Mouse (Mus musculus) midbrain, embryonic 11.5 days (tissue): ENCODE results near the gene Abi3bp. TPM values are rescaled to one million over a fixed set of nuclear protein-coding genes. Genes with fewer than 3 reads are reported as not detected.

Source experiments
- ATAC-seq: fragments of 200-750 bp; cut with Nextera tagmentation; 2 replicates; pipeline ENCODE4 v1.8.0; 2017; ENCODE audit warnings: moderate TSS enrichment, moderate library complexity; ENCODE audit not compliant: low FRiP score
- DNase-seq: peaks from one replicate; pipeline ENCODE4 v3.0.0; 2015; ENCODE audit warnings: low spot score; ENCODE audit errors: missing footprints
- H3K27ac ChIP-seq: fragments of 300-500 bp; sonication (generic); 2 replicates; pipeline ENCODE4 v1.5.1; 2014; ENCODE audit warnings: low read depth, low read length
- H3K27me3 ChIP-seq: fragments of 300-500 bp; sonication (generic); 2 replicates; pipeline ENCODE4 v1.6.1; 2014; ENCODE audit warnings: mild to moderate bottlenecking, low read length, moderate library complexity, mixed read lengths; ENCODE audit not compliant: control insufficient read depth, insufficient read depth
- H3K36me3 ChIP-seq: fragments of 300-500 bp; sonication (generic); 2 replicates; pipeline ENCODE4 v1.6.1; 2014; ENCODE audit warnings: mild to moderate bottlenecking, low read length, moderate library complexity, mixed read lengths; ENCODE audit not compliant: control insufficient read depth, insufficient read depth
- H3K4me1 ChIP-seq: fragments of 300-500 bp; sonication (generic); 2 replicates; pipeline ENCODE4 v1.6.1; 2014; ENCODE audit warnings: low read length; ENCODE audit not compliant: control insufficient read depth, insufficient read depth
- H3K4me2 ChIP-seq: fragments of 300-500 bp; sonication (generic); 2 replicates; pipeline ENCODE4 v1.6.1; 2014; ENCODE audit warnings: mild to moderate bottlenecking, moderate library complexity
- H3K4me3 ChIP-seq: fragments of 300-500 bp; sonication (generic); 2 replicates; pipeline ENCODE4 v1.5.1; 2014; ENCODE audit warnings: low read depth, low read length
- H3K9ac ChIP-seq: fragments of 300-500 bp; sonication (generic); 2 replicates; pipeline ENCODE4 v1.6.1; 2014; ENCODE audit warnings: low read length
- H3K9me3 ChIP-seq: fragments of 300-500 bp; sonication (generic); 2 replicates; pipeline ENCODE4 v1.6.1; 2016; ENCODE audit warnings: low read length; ENCODE audit not compliant: control insufficient read depth
- WGBS: fragments of 180-500 bp; shearing (Covaris S2); extraction: QIAGEN DNeasy Blood & Tissue Kit; methylation state at CpG from one replicate; pipeline ENCODE4 v1.1.7; 2014; 5-methylcytosine and 5-hydroxymethylcytosine counted together
- polyA plus RNA-seq: library from polyadenylated mRNA; unstranded; fragments of >200 nt; fragmentation: Nextera tagmentation; extraction: Ambion mirVana; gene quantifications from 2 replicates; pipeline ENCODE4 v1.2.1, GENCODE M21; 2014

The Abi3bp gene
- polyA plus RNA-seq, 1 experiment from 2014 or later, result 0.45 TPM

DNA sequence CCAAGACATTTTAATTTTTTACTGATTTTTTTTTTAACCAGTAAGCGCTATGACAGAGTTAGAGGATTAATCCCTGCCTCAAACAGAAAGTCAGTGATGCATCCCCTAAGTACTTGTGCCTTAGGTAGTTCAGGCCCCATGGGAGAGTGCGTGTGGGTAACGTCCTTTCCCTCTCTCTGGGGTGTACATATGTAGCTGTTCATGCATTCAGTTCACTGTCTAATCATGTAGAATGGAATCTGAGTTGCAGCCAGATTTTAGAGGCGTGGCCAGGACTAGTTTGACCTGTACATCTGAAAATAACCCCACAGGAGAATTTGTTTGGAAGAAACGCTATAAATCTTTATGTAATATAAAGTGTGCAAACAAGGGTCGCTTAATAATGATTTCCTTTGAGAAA lies 23.4 kb downstream of the Abi3bp start:
- WGBS, result 85% methylated on average over 6 of the region's 6 CpGs
- H3K9me3 ChIP-seq, result no peaks in the 10 kb centered on the region
- DNase-seq, result no peak
- no peak for ATAC-seq
- H3K4me2 ChIP-seq, result no peak overlapping the region
- H3K36me3 ChIP-seq, result no peaks in the 10 kb centered on the region
- no peaks in the 10 kb centered on the region for H3K27me3 ChIP-seq
- no peaks in the 10 kb centered on the region for H3K4me1 ChIP-seq
- H3K4me3 ChIP-seq, result no peak overlapping the region
- H3K9ac ChIP-seq, result no peak overlapping the region
- H3K27ac ChIP-seq, result no peak overlapping the region

DNA sequence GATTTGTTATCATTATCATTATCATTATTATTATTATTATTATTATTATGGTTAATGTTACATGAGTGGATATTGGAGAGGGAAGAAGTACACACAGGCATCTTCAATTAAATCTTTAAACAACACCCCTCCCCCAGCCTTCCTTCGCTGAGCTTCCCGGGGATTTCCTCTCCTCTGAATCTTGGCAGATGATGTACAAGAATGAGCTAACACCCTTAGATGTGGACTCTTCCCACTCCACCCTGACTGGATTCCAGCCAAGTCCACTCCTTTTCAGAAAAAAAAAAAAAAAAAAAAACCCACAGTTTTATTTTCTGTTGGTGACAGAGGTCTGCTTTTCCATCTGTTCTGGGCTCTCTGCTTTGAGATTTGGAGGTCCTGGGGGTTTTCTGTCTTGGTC lies 23.8 kb downstream of the Abi3bp start:
- WGBS, result 79% methylated on average over 2 of the region's 2 CpGs
- H3K9ac ChIP-seq, result no peak overlapping the region
- no peaks in the 10 kb centered on the region for H3K36me3 ChIP-seq
- ATAC-seq, result no peak
- H3K4me2 ChIP-seq, result no peak overlapping the region
- no peak for DNase-seq
- H3K9me3 ChIP-seq, result no peaks in the 10 kb centered on the region
- H3K4me3 ChIP-seq, result no peak overlapping the region
- no peaks in the 10 kb centered on the region for H3K27me3 ChIP-seq
- H3K27ac ChIP-seq, result no peak overlapping the region
- H3K4me1 ChIP-seq, result no peaks in the 10 kb centered on the region

DNA sequence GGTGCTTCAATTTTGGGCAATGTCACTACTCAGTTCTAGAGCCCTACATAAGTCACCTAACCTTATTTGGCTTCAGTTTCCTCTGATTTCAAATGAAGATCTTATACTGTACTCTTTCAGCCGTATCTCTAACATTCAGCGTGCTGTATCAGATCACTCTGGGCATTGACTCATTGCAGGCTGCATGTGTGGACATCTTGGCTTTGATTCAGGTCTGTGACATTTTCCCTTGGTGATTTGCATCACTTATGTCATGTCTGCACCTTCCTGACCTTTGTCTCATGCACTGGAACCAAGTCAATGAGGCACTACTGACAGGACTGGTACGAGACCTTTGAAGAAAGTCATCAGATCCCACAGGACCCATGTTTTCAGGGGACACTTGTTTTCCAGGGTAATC lies 24.5 kb downstream of the Abi3bp start:
- Histone ChIP-seq H3K4me3 (no peak overlapping the region), H3K36me3 (no peaks in the 10 kb centered on the region), H3K4me1 (no peaks in the 10 kb centered on the region), H3K27me3 (no peaks in the 10 kb centered on the region), H3K9me3 (no peaks in the 10 kb centered on the region), H3K9ac (no peak overlapping the region), H3K27ac (no peak overlapping the region), H3K4me2 (no peak overlapping the region)
- no peak for DNase-seq
- no peak for ATAC-seq
- 92% methylated on average over 3 of the region's 3 CpGs for WGBS

DNA sequence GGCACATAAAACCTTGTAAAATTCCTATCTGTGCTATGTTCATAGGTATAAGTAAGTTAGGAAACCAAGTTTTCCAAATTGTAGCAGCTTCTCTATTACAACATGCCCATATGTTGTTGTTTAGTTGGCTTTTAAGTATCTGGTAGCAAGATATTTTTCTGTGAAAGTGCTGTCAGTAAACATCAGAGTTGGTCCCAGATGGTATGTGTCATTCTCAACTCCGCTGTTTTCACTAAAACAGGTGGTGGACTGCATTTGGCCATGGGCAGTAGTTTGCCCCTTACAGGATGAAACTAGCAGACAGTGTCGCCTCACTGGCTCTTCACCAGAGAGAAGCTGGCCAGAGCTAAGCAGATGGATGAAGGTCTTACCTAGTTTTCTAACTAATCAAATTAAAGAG lies 26.3 kb downstream of the Abi3bp start:
- Histone ChIP-seq H3K4me3 (no peak overlapping the region), H3K27me3 (no peaks in the 10 kb centered on the region), H3K4me1 (no peaks in the 10 kb centered on the region), H3K27ac (no peak overlapping the region), H3K9me3 (no peaks in the 10 kb centered on the region), H3K9ac (no peak overlapping the region), H3K4me2 (no peak overlapping the region), H3K36me3 (no peaks in the 10 kb centered on the region)
- no peak for DNase-seq
- WGBS, result 89% methylated on average over 2 of the region's 2 CpGs
- ATAC-seq, result no peak

DNA sequence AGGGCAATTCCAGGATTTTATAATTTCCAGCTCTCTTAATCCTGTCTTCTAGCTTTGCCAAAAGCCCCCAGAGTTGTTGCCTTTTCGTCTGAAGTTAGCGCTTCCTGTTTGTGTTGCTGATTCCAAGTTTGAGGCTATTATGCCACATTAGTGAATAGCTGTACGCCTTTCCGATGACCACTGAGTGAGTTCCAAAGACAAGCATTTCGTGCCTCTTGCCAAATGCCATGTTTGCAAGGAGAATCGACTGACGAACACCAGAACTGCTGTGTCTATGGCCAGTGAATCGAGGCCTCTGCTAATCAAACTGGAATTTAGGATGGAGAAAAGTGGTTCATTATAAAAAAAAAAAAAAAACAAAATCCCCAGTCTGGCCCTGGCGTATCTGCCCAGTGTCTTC lies 40.3 kb downstream of the Abi3bp start:
- 92% methylated on average over 9 of the region's 9 CpGs for WGBS
- no peaks in the 10 kb centered on the region for H3K9me3 ChIP-seq
- no peak overlapping the region for H3K4me3 ChIP-seq
- no peaks in the 10 kb centered on the region for H3K36me3 ChIP-seq
- no peaks in the 10 kb centered on the region for H3K27me3 ChIP-seq
- DNase-seq (no peak), ATAC-seq (no peak)
- H3K4me2 ChIP-seq, result no peak overlapping the region
- H3K9ac ChIP-seq, result no peak overlapping the region
- no peak overlapping the region for H3K27ac ChIP-seq
- no peaks in the 10 kb centered on the region for H3K4me1 ChIP-seq

DNA sequence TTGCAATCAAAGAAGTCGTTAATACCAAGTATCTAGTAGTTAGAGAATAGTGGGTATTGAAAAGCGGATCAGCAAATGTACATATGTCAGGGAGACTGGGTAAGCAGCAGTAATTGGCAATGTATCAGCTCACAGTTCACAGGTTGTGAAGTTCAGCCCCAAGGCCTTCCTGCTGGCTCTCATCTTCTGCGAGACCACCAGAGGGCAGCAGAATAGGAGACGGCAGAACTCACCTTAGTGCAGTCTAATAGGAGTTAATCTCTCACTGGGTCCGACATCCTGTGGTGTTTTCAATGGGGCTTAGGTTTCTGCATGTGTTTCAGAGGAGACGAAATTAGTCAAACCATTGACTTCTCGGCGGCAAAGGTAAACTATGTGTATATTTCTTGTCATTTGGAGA lies 46.7 kb downstream of the Abi3bp start:
- H3K9me3 ChIP-seq, result no peaks in the 10 kb centered on the region
- no peak overlapping the region for H3K4me2 ChIP-seq
- 37% methylated on average over 8 of the region's 8 CpGs for WGBS
- ATAC-seq (peak; percentile 54; the same call in 1 of the 2 replicates), DNase-seq (no peak)
- no peaks in the 10 kb centered on the region for H3K36me3 ChIP-seq
- H3K4me1 ChIP-seq, result no peaks in the 10 kb centered on the region
- no peak overlapping the region for H3K9ac ChIP-seq
- H3K27me3 ChIP-seq, result no peaks in the 10 kb centered on the region
- no peak overlapping the region for H3K4me3 ChIP-seq
- no peak overlapping the region for H3K27ac ChIP-seq

DNA sequence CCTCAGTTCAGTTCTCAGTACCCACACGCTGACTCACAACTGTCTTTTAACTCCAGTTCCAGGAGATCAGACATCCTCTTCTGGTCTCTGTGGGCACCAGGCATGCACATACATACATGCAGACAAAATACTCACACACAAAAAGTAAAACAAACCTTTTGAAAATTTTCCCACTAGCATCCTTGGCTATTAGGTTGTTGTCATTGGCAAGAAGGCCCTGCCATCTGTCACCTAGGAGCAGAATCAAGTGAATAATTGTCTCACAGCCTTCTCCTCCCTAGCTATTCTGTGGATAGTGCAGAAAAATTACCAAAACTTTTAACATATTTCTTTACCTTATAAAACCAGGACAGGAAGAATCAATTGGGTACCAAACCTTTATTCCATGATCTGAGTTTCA lies 48.8 kb downstream of the Abi3bp start:
- WGBS, result 100% methylated on average over 1 of the region's 1 CpGs
- no peak for DNase-seq

DNA sequence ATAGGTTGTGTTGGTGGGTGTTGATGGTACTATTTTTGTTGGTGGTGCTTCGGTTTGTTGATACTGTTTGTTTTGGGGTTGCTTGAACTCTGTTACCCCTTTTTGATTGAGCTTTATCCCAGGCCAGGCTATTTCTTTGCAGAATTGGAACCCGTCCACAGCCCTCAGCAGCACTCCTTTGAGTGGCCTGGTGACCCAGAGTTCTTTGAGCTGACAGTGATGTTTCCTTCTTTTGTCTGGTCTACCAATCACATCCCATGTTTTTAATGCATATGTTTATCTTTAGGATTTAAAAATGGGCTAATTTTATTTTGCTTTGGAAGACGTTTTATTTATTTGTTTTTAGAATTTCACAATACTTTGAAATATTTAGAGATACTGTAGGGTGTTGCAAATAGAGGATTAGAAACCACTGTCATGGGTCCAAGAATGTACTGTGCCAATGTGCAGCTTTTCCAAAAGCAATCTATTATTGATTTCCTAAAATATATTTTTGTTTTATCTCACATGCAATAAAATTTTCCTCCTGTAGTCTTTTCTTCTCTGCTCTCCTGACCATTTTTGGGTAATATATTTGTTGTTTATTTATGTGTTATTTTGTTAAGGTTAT lies 50.5 kb downstream of the Abi3bp start:
- 68% methylated on average over 3 of the region's 3 CpGs for WGBS
- Histone ChIP-seq H3K27me3 (no peaks in the 10 kb centered on the region), H3K9me3 (no peaks in the 10 kb centered on the region), H3K27ac (no peak overlapping the region), H3K4me2 (no peak overlapping the region), H3K4me1 (no peaks in the 10 kb centered on the region), H3K36me3 (no peaks in the 10 kb centered on the region), H3K9ac (no peak overlapping the region), H3K4me3 (no peak overlapping the region)
- DNase-seq (no peak), ATAC-seq (no peak)

More for the DNA sequence above, 48.8 kb downstream of the Abi3bp start:
- Histone ChIP-seq H3K27me3 (no peaks in the 10 kb centered on the region), H3K4me3 (no peak overlapping the region), H3K4me1 (no peaks in the 10 kb centered on the region), H3K9me3 (no peaks in the 10 kb centered on the region), H3K4me2 (no peak overlapping the region), H3K27ac (no peak overlapping the region), H3K9ac (no peak overlapping the region), H3K36me3 (no peaks in the 10 kb centered on the region)
- no peak for ATAC-seq

DNA sequence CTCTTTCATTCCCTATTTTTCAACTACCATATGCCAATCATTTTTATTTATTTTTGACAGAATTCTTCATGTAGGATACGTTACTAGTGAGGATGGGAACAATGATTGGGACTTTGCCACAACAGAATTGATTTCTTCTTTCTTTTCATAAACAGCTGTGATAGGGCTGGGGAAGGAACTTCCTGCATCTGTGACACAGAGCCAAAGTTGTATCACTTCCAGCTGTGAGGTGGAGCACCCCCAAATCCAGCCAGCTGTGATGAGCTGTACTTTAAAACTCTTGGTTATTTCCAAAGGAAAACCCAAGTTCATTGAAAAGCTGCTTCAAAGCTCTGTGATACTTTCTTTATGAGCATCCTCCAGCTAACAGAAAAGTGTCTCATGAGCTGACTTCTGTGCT lies 101.9 kb downstream of the Abi3bp start:
- no peak overlapping the region for H3K9ac ChIP-seq
- H3K4me3 ChIP-seq, result no peak overlapping the region
- H3K4me1 ChIP-seq, result no peaks in the 10 kb centered on the region
- DNase-seq (no peak), ATAC-seq (no peak)
- H3K36me3 ChIP-seq, result no peaks in the 10 kb centered on the region
- H3K9me3 ChIP-seq, result no peaks in the 10 kb centered on the region
- H3K27me3 ChIP-seq, result no peaks in the 10 kb centered on the region
- H3K4me2 ChIP-seq, result no peak overlapping the region
- H3K27ac ChIP-seq, result no peak overlapping the region
- 79% methylated on average over 1 of the region's 1 CpGs for WGBS
